ENCODE assay signal across 17 mouse cellular contexts in genomic region chr15:31961963-31962362, GRCm38 (mm10).
DNase-seq lines count a peak whose midpoint lies in the region; ATAC-seq and TF ChIP-seq lines count a peak whose summit lies in the region.
"Had no signal": no experiment of that assay in that cellular context is flagged by ENCODE, and none has a peak within 500 bp of the region (broad histone marks: within the 10 kb centered on the region; RNA-seq: fewer than 3 reads in every experiment).

No protein-coding gene starts in this region.

- H3K4me1 ChIP-seq in hindbrain, postnatal 0 days (ENCODE audit: insufficient read depth, low read length) = peaks cover 3% of the 10 kb centered on the region; the same call in 1 of the 2 replicates
- no peaks in the 10 kb centered on the region for H3K4me1 ChIP-seq in hindbrain, embryonic 16.5 days (ENCODE audit: control insufficient read depth, insufficient read depth, low read depth, low read length)
- H3K4me1 ChIP-seq in stomach, embryonic 14.5 days (ENCODE audit: control insufficient read depth, insufficient read depth, low read length) = peaks cover 5% of the 10 kb centered on the region; the same call in 1 of the 2 replicates
- H3K4me1 ChIP-seq in stomach, postnatal 0 days (replicated peaks; ENCODE audit: control insufficient read depth, insufficient read depth) = no peaks in the 10 kb centered on the region
- no peaks in the 10 kb centered on the region for H3K4me1 ChIP-seq in kidney, embryonic 16.5 days (ENCODE audit: insufficient read depth, low read length)
- H3K4me1 ChIP-seq: forebrain, embryonic 12.5 days; liver, embryonic 13.5 days had no signal

- no peak for TF ChIP-seq CTCF in hindbrain, postnatal 0 days (IDR thresholded peaks at IDR 0.05; ENCODE audit: low read depth)
- no peak for TF ChIP-seq CTCF in stomach, postnatal 0 days (IDR thresholded peaks at IDR 0.05; ENCODE audit: low read depth)

- WGBS in hindbrain, postnatal 0 days = 47% methylated on average over 2 of the region's 2 CpGs
- 42% methylated on average over 2 of the region's 2 CpGs for WGBS in hindbrain, embryonic 16.5 days
- WGBS in stomach, embryonic 14.5 days = 23% methylated on average over 2 of the region's 2 CpGs
- WGBS in stomach, postnatal 0 days = 34% methylated on average over 2 of the region's 2 CpGs
- 37% methylated on average over 2 of the region's 2 CpGs for WGBS in kidney, embryonic 16.5 days

- H3K36me3 ChIP-seq in hindbrain, postnatal 0 days (ENCODE audit: insufficient read depth, low read length) = no peaks in the 10 kb centered on the region
- H3K36me3 ChIP-seq in hindbrain, embryonic 16.5 days (ENCODE audit: control insufficient read depth, insufficient read depth, low read length) = no peaks in the 10 kb centered on the region
- no peaks in the 10 kb centered on the region for H3K36me3 ChIP-seq in stomach, embryonic 14.5 days (ENCODE audit: control insufficient read depth, insufficient read depth, low read length)
- H3K36me3 ChIP-seq in stomach, postnatal 0 days (ENCODE audit: control insufficient read depth, insufficient read depth, low read length) = no peaks in the 10 kb centered on the region
- H3K36me3 ChIP-seq in kidney, embryonic 16.5 days (ENCODE audit: insufficient read depth, low read length) = no peaks in the 10 kb centered on the region
- H3K36me3 ChIP-seq: embryonic facial prominence, embryonic 13.5 days; forebrain, embryonic 12.5 days; liver, embryonic 13.5 days had no signal

- TF ChIP-seq EP300 in stomach, postnatal 0 days (optimal IDR thresholded peaks at IDR 0.05) = no peak

- H3K27ac ChIP-seq in hindbrain, postnatal 0 days = no peak overlapping the region
- no peak overlapping the region for H3K27ac ChIP-seq in hindbrain, embryonic 16.5 days (ENCODE audit: low read depth, low read length)
- H3K27ac ChIP-seq in stomach, embryonic 14.5 days (ENCODE audit: low read length) = no peak overlapping the region
- H3K27ac ChIP-seq in stomach, postnatal 0 days (replicated peaks) = no peak overlapping the region
- no peak overlapping the region for H3K27ac ChIP-seq in kidney, embryonic 16.5 days (ENCODE audit: low read length)
- H3K27ac ChIP-seq: embryonic facial prominence, embryonic 13.5 days; forebrain, embryonic 12.5 days; left cerebral cortex, adult 2 months; liver, embryonic 13.5 days had no signal

- ATAC-seq in hindbrain, postnatal 0 days = no peak
- ATAC-seq in hindbrain, embryonic 16.5 days = no peak
- ATAC-seq in stomach, embryonic 14.5 days (ENCODE audit: insufficient number of reproducible peaks, insufficient read depth, low FRiP score, low read depth) = peak; percentile 63; the same call in 1 of the 2 replicates
- no peak for ATAC-seq in stomach, postnatal 0 days (ENCODE audit: low FRiP score, low TSS enrichment)
- ATAC-seq in kidney, embryonic 16.5 days (ENCODE audit: low FRiP score, low TSS enrichment) = peak; percentile 39; the same call in 1 of the 2 replicates
- ATAC-seq: activated CD4-positive, CD25-positive, alpha-beta regulatory T cell, adult 4 months; CD4-positive, CD25-positive, alpha-beta regulatory T cell, adult 4 months had no signal

- H3K27me3 ChIP-seq in hindbrain, postnatal 0 days (ENCODE audit: insufficient read depth, low read length) = no peaks in the 10 kb centered on the region
- no peaks in the 10 kb centered on the region for H3K27me3 ChIP-seq in hindbrain, embryonic 16.5 days (replicated peaks; ENCODE audit: control insufficient read depth, insufficient read depth, low read length)
- H3K27me3 ChIP-seq in stomach, embryonic 14.5 days (ENCODE audit: control insufficient read depth, insufficient read depth, low read length) = no peaks in the 10 kb centered on the region
- no peaks in the 10 kb centered on the region for H3K27me3 ChIP-seq in stomach, postnatal 0 days (ENCODE audit: control insufficient read depth, insufficient read depth, low read length)
- H3K27me3 ChIP-seq in kidney, embryonic 16.5 days (ENCODE audit: insufficient read depth, low read length) = no peaks in the 10 kb centered on the region
- H3K27me3 ChIP-seq: embryonic facial prominence, embryonic 13.5 days; forebrain, embryonic 12.5 days; liver, embryonic 13.5 days had no signal

- no peak overlapping the region for H3K4me2 ChIP-seq in hindbrain, postnatal 0 days (ENCODE audit: low read depth, low read length)
- no peak overlapping the region for H3K4me2 ChIP-seq in hindbrain, embryonic 16.5 days (ENCODE audit: low read length)
- H3K4me2 ChIP-seq in stomach, embryonic 14.5 days (replicated peaks; ENCODE audit: low read depth, low read length) = no peak overlapping the region
- no peak overlapping the region for H3K4me2 ChIP-seq in stomach, postnatal 0 days (replicated peaks; ENCODE audit: low read depth)
- H3K4me2 ChIP-seq in kidney, embryonic 16.5 days (replicated peaks; ENCODE audit: low read depth, low read length) = no peak overlapping the region
- H3K4me2 ChIP-seq: embryonic facial prominence, embryonic 13.5 days; forebrain, embryonic 12.5 days; liver, embryonic 13.5 days had no signal

- H3K9ac ChIP-seq in hindbrain, postnatal 0 days (replicated peaks; ENCODE audit: low read length) = no peak overlapping the region
- H3K9ac ChIP-seq in hindbrain, embryonic 16.5 days (ENCODE audit: low read depth, low read length) = no peak overlapping the region
- H3K9ac ChIP-seq in stomach, embryonic 14.5 days (replicated peaks; ENCODE audit: low read depth, low read length) = no peak overlapping the region
- no peak overlapping the region for H3K9ac ChIP-seq in stomach, postnatal 0 days (ENCODE audit: low read length)
- no peak overlapping the region for H3K9ac ChIP-seq in kidney, embryonic 16.5 days (replicated peaks; ENCODE audit: low read length)
- H3K9ac ChIP-seq: embryonic facial prominence, embryonic 13.5 days; forebrain, embryonic 12.5 days; liver, embryonic 13.5 days had no signal

- no peaks in the 10 kb centered on the region for H3K9me3 ChIP-seq in hindbrain, postnatal 0 days (ENCODE audit: low read length)
- H3K9me3 ChIP-seq in hindbrain, embryonic 16.5 days (ENCODE audit: control insufficient read depth, low read length) = no peaks in the 10 kb centered on the region
- H3K9me3 ChIP-seq in stomach, embryonic 14.5 days (ENCODE audit: control insufficient read depth, low read depth, low read length) = no peaks in the 10 kb centered on the region
- no peaks in the 10 kb centered on the region for H3K9me3 ChIP-seq in stomach, postnatal 0 days (ENCODE audit: control insufficient read depth, low read length)
- H3K9me3 ChIP-seq in kidney, embryonic 16.5 days (ENCODE audit: low read length) = no peaks in the 10 kb centered on the region
- H3K9me3 ChIP-seq: embryonic facial prominence, embryonic 13.5 days; forebrain, embryonic 12.5 days; liver, embryonic 13.5 days had no signal

- DNase-seq in hindbrain, postnatal 0 days (ENCODE audit: low spot score) = peak; percentile 40
- DNase-seq in stomach, postnatal 0 days (ENCODE audit: low spot score) = no peak
- DNase-seq in lung, postnatal 36 days = peak; percentile 51
- no peak for DNase-seq in adrenal gland, postnatal 10 days
- DNase-seq in adrenal gland, postnatal 36 days = no peak
- DNase-seq: cerebellum, adult 8-10 months; liver, embryonic 13.5 days; right cerebral cortex, postnatal 4 days had no signal

- H3K4me3 ChIP-seq in hindbrain, postnatal 0 days (ENCODE audit: low read length) = no peak overlapping the region
- H3K4me3 ChIP-seq in hindbrain, embryonic 16.5 days (ENCODE audit: low read length) = no peak overlapping the region
- H3K4me3 ChIP-seq in stomach, embryonic 14.5 days (ENCODE audit: low read depth, low read length) = no peak overlapping the region
- no peak overlapping the region for H3K4me3 ChIP-seq in stomach, postnatal 0 days (ENCODE audit: low read depth, low read length)
- H3K4me3 ChIP-seq in kidney, embryonic 16.5 days (ENCODE audit: low read length) = no peak overlapping the region
- H3K4me3 ChIP-seq: embryonic facial prominence, embryonic 13.5 days; forebrain, embryonic 12.5 days; left cerebral cortex, adult 2 months; liver, embryonic 13.5 days; myocyte had no signal

Comparison
In these comparisons a context has a peak if more than half of its experiments do, and no peak if none do; other contexts are left out.
1. ATAC-seq: peak in stomach, embryonic 14.5 days (single experiment) and kidney, embryonic 16.5 days (single experiment); none in hindbrain, postnatal 0 days (single experiment), hindbrain, embryonic 16.5 days (single experiment) and stomach, postnatal 0 days (single experiment).
2. DNase-seq: peak in hindbrain, postnatal 0 days (single experiment) and lung, postnatal 36 days (single experiment); none in stomach, postnatal 0 days (single experiment), adrenal gland, postnatal 10 days (single experiment) and adrenal gland, postnatal 36 days (0 of 2).